Mouse (Mus musculus) left cerebral cortex, postnatal 25 days (tissue): ENCODE results near the gene Anapc15-ps. TPM values are rescaled to one million over a fixed set of nuclear protein-coding genes. Genes with fewer than 3 reads are reported as not detected.
"Not testable (repeated sequence)": the region's sequence is repeated elsewhere in the genome, so short reads cannot be mapped to it uniquely, and the experiment has no call there.

Experiments used
- DNase-seq, 2 experiments: peaks; one replicate each; pipeline ENCODE4 v3.0.0; 2022; ENCODE audit warnings: low spot score in 2 of 2, mixed read lengths in 1 of 2
- intact Hi-C: fragments of 180-260 bp; cut with DNase I; formaldehyde crosslinking; loops from one replicate; pipeline ENCODE4 v1.15.1; 2025
- total RNA-seq, 2 experiments: library from RNA; stranded (reverse); gene quantifications; 2 replicates each; pipeline ENCODE4 v1.2.3; 2021

Gene Anapc15-ps
- total RNA-seq, 2 experiments from 2014 or later = not detected

GRCm38 (mm10) chr10:95646576-95646975, 26.7 kb downstream of the Anapc15-ps start:
- intact Hi-C loops = no loop called here
- no peak for DNase-seq

- intact Hi-C loops = no loop called here
- peak in 1 of 2 experiments; percentile 17 for DNase-seq
Measured at GRCm38 (mm10) chr10:95643696-95644360, 29.4 kb downstream of the Anapc15-ps start.

GRCm38 (mm10) chr10:95643042-95643441, 30.2 kb downstream of the Anapc15-ps start:
- intact Hi-C loops = no loop called here
- no peak for DNase-seq

- intact Hi-C loops = no loop called here
Measured at GRCm38 (mm10) chr10:95641335-95641734, 31.9 kb downstream of the Anapc15-ps start.

GRCm38 (mm10) chr10:95639429-95639828, 33.8 kb downstream of the Anapc15-ps start:
- intact Hi-C loops = no loop called here
- DNase-seq = no peak

More at GRCm38 (mm10) chr10:95641335-95641734, 31.9 kb downstream of the Anapc15-ps start:
- DNase-seq = no peak

- intact Hi-C loops = no loop called here
Measured at GRCm38 (mm10) chr10:95634751-95635150, 38.5 kb downstream of the Anapc15-ps start.

GRCm38 (mm10) chr10:95634261-95634660, 39.0 kb downstream of the Anapc15-ps start:
- intact Hi-C loops = no loop called here
- no peak for DNase-seq

More at GRCm38 (mm10) chr10:95634751-95635150, 38.5 kb downstream of the Anapc15-ps start:
- no peak for DNase-seq

- no peak for DNase-seq
- intact Hi-C loops = loop anchor here (1.0 kb wide), 1 partner anchor 36 kb away; no protein-coding TSS in a partner anchor
Measured at GRCm38 (mm10) chr10:95631568-95631967, 41.7 kb downstream of the Anapc15-ps start.

GRCm38 (mm10) chr10:95630726-95631345, 42.4 kb downstream of the Anapc15-ps start:
- intact Hi-C loops = loop anchor here (1.0 kb wide), 1 partner anchor 36 kb away; no protein-coding TSS in a partner anchor
- DNase-seq = no peak

- DNase-seq, intact Hi-C loops: not testable (repeated sequence)
Measured at GRCm38 (mm10) chr10:95630166-95630565, 43.1 kb downstream of the Anapc15-ps start.

- DNase-seq = no peak
- intact Hi-C loops = no loop called here
Measured at GRCm38 (mm10) chr10:95628338-95628737, 44.9 kb downstream of the Anapc15-ps start.

GRCm38 (mm10) chr10:95627381-95627780, 45.9 kb downstream of the Anapc15-ps start:
- intact Hi-C loops = no loop called here
- no peak for DNase-seq

GRCm38 (mm10) chr10:95625300-95625699, 48.0 kb downstream of the Anapc15-ps start:
- intact Hi-C loops = no loop called here
- no peak for DNase-seq

GRCm38 (mm10) chr10:95624007-95624406, 49.2 kb downstream of the Anapc15-ps start:
- intact Hi-C loops = no loop called here
- no peak for DNase-seq

- intact Hi-C loops = no loop called here
- DNase-seq = no peak
Measured at GRCm38 (mm10) chr10:95623518-95623905, 49.7 kb downstream of the Anapc15-ps start.

Other genes starting within 250 kb of the Anapc15-ps start
- gene Mrpl42, start 171.5 kb downstream of the Anapc15-ps start, total RNA-seq = 10 to 100 TPM; 67.1 to 72.1 TPM
- gene Ube2n, start 158.3 kb downstream of the Anapc15-ps start, total RNA-seq = 100 to 1,000 TPM; 184 to 202 TPM
- gene Nudt4, start 109.3 kb downstream of the Anapc15-ps start, total RNA-seq = 100 to 1,000 TPM; 146 to 170 TPM
- not detected for gene Gm33543, start 169.5 kb upstream of the Anapc15-ps start, total RNA-seq